Mouse (Mus musculus): ENCODE measurements around the gene Tomm5. TPM values are rescaled to one million over a fixed set of nuclear protein-coding genes. Genes with fewer than 3 reads are reported as not detected.
"Not testable (repeated sequence)": the region's sequence is repeated elsewhere in the genome, so short reads cannot be mapped to it uniquely, and the experiment has no call there.

Tomm5 gene
- polyA plus RNA-seq, 1 experiment from 2014 or later: 411 TPM

DNA sequence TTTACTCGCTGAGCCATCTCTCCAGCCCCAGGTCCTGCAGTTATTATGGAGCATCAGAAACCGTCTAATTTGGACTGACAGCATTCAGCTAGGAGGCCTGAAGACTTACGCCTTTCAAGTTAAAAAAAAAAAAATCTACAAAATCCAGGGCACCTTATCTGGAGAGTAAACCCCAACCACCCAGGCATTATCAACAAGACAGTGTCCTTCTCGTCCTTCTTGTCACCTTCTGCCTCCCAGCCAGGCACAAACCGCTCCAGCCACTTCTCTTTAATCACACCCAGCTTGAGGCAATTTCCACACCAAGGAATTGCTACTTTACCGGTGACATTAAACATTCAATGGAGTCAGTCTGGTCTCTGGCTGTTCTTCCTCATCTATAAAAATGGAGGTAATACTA, 34.4 kb downstream of the Tomm5 start:
- Histone ChIP-seq H3K27me3 (replicated peaks; ENCODE audit: control insufficient read depth, insufficient read depth, low read length) (no peaks in the 10 kb centered on the region), H3K27ac (ENCODE audit: low read length) (no peak overlapping the region), H3K4me2 (ENCODE audit: low read depth, low read length) (no peak overlapping the region), H3K36me3 (ENCODE audit: control insufficient read depth, insufficient read depth, low read length) (no peaks in the 10 kb centered on the region), H3K9ac (ENCODE audit: low read depth, low read length) (no peak overlapping the region), H3K4me1 (ENCODE audit: control insufficient read depth, insufficient read depth, low read length) (peaks cover 4% of the 10 kb centered on the region; the same call in 1 of the 2 replicates), H3K4me3 (ENCODE audit: low read length) (no peak overlapping the region), H3K9me3 (ENCODE audit: control insufficient read depth, low read length) (no peaks in the 10 kb centered on the region)
- 76% methylated on average over 6 of the region's 6 CpGs for WGBS
- no peak for ATAC-seq

DNA sequence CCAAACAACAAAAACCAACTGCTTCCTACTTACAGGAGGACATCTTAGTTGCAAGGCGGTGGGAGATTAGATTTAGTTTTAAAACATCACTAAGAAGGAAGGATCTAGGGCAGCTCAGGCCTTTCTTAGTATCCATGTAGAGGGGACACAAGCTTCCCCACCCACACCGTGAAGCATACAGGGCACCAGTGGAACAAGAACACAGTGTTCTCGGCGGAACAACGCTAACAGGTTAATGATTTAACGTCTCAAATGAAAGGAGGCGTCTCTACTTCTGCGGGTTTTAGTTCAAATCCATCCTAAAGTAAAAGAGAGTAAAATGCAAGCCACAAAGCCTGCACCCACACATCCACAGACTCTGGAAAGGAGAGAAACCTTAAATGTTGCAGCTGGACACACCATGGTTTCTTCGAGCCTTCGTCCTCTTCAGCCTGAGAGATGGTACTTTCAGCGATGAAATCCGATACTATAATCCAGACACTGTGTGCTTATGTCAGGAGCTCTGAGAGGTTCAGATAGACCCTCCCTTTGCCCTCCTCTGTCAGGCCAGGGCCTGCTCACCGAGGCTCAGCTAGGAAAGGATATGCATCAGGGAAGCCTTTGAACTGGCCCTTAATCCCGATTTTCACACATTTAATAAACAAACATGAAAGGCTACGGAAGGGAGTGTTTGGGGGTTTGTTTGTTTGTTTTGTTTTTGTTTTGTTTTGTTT, 35.5 kb downstream of the Tomm5 start:
- 58% methylated on average over 15 of the region's 15 CpGs for WGBS

DNA sequence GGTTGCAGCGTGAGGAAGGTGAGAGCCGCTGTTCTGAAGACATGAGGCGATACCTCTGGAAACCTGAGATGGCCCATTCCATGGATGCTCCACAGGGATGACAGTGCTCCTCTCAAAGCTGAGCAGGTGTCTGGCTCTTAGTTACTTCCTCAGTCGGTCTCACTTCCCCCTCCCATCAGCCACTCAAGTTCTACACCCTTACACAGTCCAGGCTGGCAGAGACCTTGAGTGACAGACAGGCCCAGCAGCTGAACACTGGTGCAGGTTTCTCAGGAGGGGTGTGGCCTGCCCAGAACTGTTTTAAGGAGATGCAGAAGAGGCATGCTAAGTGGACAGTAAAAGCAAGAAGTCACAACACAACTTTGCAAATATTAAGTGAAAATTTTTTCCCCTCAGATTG, 40.2 kb downstream of the Tomm5 start:
- Histone ChIP-seq H3K4me1 (ENCODE audit: control insufficient read depth, insufficient read depth, low read length) (peaks cover 4% of the 10 kb centered on the region; the same call in 1 of the 2 replicates), H3K4me3 (ENCODE audit: low read length) (no peak overlapping the region), H3K9me3 (ENCODE audit: control insufficient read depth, low read length) (no peaks in the 10 kb centered on the region), H3K27ac (ENCODE audit: low read length) (no peak overlapping the region), H3K36me3 (ENCODE audit: control insufficient read depth, insufficient read depth, low read length) (no peaks in the 10 kb centered on the region), H3K27me3 (replicated peaks; ENCODE audit: control insufficient read depth, insufficient read depth, low read length) (no peaks in the 10 kb centered on the region), H3K9ac (ENCODE audit: low read depth, low read length) (no peak overlapping the region), H3K4me2 (ENCODE audit: low read depth, low read length) (no peak overlapping the region)
- 82% methylated on average over 4 of the region's 4 CpGs for WGBS
- no peak for ATAC-seq

More for the DNA sequence above, 35.5 kb downstream of the Tomm5 start:
- no peak for ATAC-seq
- Histone ChIP-seq H3K4me1 (ENCODE audit: control insufficient read depth, insufficient read depth, low read length) (peaks cover 4% of the 10 kb centered on the region; the same call in 1 of the 2 replicates), H3K4me2 (ENCODE audit: low read depth, low read length) (no peak overlapping the region), H3K4me3 (ENCODE audit: low read length) (no peak overlapping the region), H3K9ac (ENCODE audit: low read depth, low read length) (no peak overlapping the region), H3K9me3 (ENCODE audit: control insufficient read depth, low read length) (no peaks in the 10 kb centered on the region), H3K36me3 (ENCODE audit: control insufficient read depth, insufficient read depth, low read length) (no peaks in the 10 kb centered on the region), H3K27ac (ENCODE audit: low read length) (no peak overlapping the region), H3K27me3 (replicated peaks; ENCODE audit: control insufficient read depth, insufficient read depth, low read length) (no peaks in the 10 kb centered on the region)

DNA sequence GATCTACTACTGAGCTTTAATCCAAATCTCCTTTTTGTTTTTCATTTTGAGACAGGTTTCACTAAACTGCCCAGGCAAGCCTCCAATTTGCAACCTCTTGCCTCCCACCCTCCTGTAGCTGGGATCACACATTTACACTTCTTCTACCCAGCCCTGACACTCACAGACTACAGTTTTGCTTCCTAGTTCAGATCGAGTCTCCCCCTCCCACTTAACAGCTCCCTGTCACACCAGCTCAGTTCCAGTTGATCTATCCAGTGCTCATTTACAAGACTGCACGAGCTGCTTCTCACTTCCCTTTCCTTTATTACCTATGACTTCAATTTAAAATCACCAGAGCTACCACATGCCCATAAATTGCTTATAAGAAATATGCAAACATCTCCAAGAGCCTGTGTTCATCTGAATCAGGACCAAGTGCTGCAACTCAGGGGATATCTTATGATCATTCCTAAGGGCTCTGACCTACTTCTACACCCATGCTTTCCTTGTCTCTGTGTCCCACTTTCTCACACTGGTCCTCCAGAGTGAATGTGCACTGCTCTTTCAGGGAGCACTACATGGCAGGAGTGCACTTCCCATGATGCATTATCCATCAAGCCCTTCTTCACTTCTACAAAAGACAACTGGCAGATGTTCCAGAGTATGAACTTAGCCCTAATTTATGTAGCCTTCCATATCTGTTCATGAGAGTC, 41.7 kb downstream of the Tomm5 start:
- Histone ChIP-seq H3K36me3 (ENCODE audit: control insufficient read depth, insufficient read depth, low read length) (no peaks in the 10 kb centered on the region), H3K4me1 (ENCODE audit: control insufficient read depth, insufficient read depth, low read length) (no peaks in the 10 kb centered on the region), H3K27ac (ENCODE audit: low read length) (no peak overlapping the region), H3K27me3 (replicated peaks; ENCODE audit: control insufficient read depth, insufficient read depth, low read length) (no peaks in the 10 kb centered on the region), H3K4me2 (ENCODE audit: low read depth, low read length) (no peak overlapping the region), H3K9me3 (ENCODE audit: control insufficient read depth, low read length) (no peaks in the 10 kb centered on the region), H3K4me3 (ENCODE audit: low read length) (no peak overlapping the region), H3K9ac (ENCODE audit: low read depth, low read length) (no peak overlapping the region)
- ATAC-seq: no peak
- 56% methylated on average over 2 of the region's 2 CpGs for WGBS

DNA sequence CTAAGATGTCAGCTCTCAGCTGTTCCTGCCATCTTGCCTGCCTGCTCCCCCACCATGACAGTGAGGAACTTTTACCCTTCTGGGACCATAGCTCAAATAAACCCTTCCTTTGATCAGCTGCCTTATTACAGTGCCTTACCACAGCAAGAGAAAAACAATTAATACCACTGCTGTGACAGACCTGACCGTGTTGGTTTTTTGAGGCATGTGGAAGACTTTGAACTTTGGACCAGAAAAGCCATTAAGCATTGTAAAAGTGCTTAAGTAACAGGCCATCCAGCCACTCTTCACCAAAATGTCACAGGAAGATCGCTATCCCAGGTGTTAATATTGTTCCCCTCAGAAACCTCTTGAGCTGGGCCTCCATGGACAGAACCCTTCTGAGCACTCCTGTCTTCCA, 43.3 kb downstream of the Tomm5 start:
- Histone ChIP-seq H3K27me3 (replicated peaks; ENCODE audit: control insufficient read depth, insufficient read depth, low read length) (no peaks in the 10 kb centered on the region), H3K9me3 (ENCODE audit: control insufficient read depth, low read length) (no peaks in the 10 kb centered on the region), H3K9ac (ENCODE audit: low read depth, low read length) (no peak overlapping the region), H3K4me2 (ENCODE audit: low read depth, low read length) (no peak overlapping the region), H3K4me3 (ENCODE audit: low read length) (no peak overlapping the region), H3K27ac (ENCODE audit: low read length) (no peak overlapping the region; the same call in 1 of the 2 replicates), H3K4me1 (ENCODE audit: control insufficient read depth, insufficient read depth, low read length) (no peaks in the 10 kb centered on the region), H3K36me3 (ENCODE audit: control insufficient read depth, insufficient read depth, low read length) (peaks cover 2% of the 10 kb centered on the region; the same call in 1 of the 2 replicates)
- ATAC-seq: peak; percentile 67
- 57% methylated on average over 2 of the region's 2 CpGs for WGBS

DNA sequence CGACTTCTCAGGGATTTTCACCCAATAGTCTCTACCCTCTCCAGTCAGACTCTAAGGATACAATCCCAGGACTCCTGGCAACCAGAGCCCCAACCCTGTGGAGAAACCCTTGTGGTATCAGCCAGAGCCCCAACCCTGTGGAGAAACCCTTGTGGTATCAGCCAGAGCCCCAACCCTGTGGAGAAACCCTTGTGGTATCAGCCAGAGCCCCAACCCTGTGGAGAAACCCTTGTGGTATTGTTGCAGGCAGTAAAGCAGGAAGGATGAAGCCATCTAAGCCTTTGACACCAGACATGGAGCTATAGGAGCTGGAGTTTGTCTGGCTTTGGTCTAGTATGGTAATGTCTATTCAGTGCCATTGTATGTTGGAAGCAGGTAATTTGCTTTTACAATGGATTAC, 44.1 kb downstream of the Tomm5 start:
- H3K27me3 ChIP-seq (replicated peaks; ENCODE audit: control insufficient read depth, insufficient read depth, low read length); H3K9me3 ChIP-seq (ENCODE audit: control insufficient read depth, low read length); H3K36me3 ChIP-seq (ENCODE audit: control insufficient read depth, insufficient read depth, low read length); H3K4me3 ChIP-seq (ENCODE audit: low read length); H3K9ac ChIP-seq (ENCODE audit: low read depth, low read length); H3K4me2 ChIP-seq (ENCODE audit: low read depth, low read length); H3K4me1 ChIP-seq (ENCODE audit: control insufficient read depth, insufficient read depth, low read length); H3K27ac ChIP-seq (ENCODE audit: low read length): not testable (repeated sequence)
- 0 out of 2 replicates have a peak, but pooled peaks have one; percentile 8 for ATAC-seq
- 89% methylated on average over 1 of the region's 1 CpGs for WGBS

DNA sequence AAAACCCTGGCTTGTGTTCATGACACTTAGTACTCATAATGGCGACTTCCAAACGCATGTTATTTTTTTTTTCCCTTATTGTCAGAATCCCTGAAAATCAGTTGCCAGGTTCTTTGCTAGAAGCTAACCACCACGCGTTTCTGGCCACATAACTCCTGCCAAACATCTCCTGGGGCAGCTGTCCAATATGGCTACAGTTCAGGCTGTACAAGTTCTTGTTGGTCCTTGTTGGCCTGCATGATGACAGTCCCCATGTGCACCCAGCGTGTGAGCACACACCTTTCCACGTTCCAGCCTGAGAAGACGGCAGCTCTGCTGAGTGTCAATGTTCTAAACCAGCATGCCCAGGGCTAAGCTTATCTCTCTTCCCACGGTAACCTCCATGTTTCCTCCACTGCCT, 52.5 kb downstream of the Tomm5 start:
- WGBS: 87% methylated on average over 8 of the region's 8 CpGs
- Histone ChIP-seq H3K27me3 (replicated peaks; ENCODE audit: control insufficient read depth, insufficient read depth, low read length) (no peaks in the 10 kb centered on the region), H3K9me3 (ENCODE audit: control insufficient read depth, low read length) (no peaks in the 10 kb centered on the region), H3K4me2 (ENCODE audit: low read depth, low read length) (no peak overlapping the region), H3K4me1 (ENCODE audit: control insufficient read depth, insufficient read depth, low read length) (no peaks in the 10 kb centered on the region), H3K4me3 (ENCODE audit: low read length) (no peak overlapping the region), H3K36me3 (ENCODE audit: control insufficient read depth, insufficient read depth, low read length) (peaks cover 3% of the 10 kb centered on the region; the same call in 1 of the 2 replicates), H3K9ac (ENCODE audit: low read depth, low read length) (no peak overlapping the region), H3K27ac (ENCODE audit: low read length) (no peak overlapping the region)
- ATAC-seq: no peak

Other genes starting within 250 kb of the Tomm5 start
- gene Grhpr, start 126.7 kb downstream of the Tomm5 start, polyA plus RNA-seq (2015; fragmentation: Nextera tagmentation; extraction: Ambion mirVana): 142 and 153 TPM in 2 replicates
- 12.8 and 13.8 TPM in 2 replicates for gene Zbtb5, start 95.7 kb downstream of the Tomm5 start, polyA plus RNA-seq (2015; fragmentation: Nextera tagmentation; extraction: Ambion mirVana)
- 31.1 and 34.1 TPM in 2 replicates for gene Polr1e, start 89.5 kb downstream of the Tomm5 start, polyA plus RNA-seq (2015; fragmentation: Nextera tagmentation; extraction: Ambion mirVana)
- 7.9 and 8.2 TPM in 2 replicates for gene Fbxo10, start 23.5 kb downstream of the Tomm5 start, polyA plus RNA-seq (2015; fragmentation: Nextera tagmentation; extraction: Ambion mirVana)
- 0.39 and 0.48 TPM in 2 replicates for gene Frmpd1, start 76.8 kb upstream of the Tomm5 start, polyA plus RNA-seq (2015; fragmentation: Nextera tagmentation; extraction: Ambion mirVana)
- 13.0 and 15.5 TPM in 2 replicates for gene Trmt10b, start 189.0 kb upstream of the Tomm5 start, polyA plus RNA-seq (2015; fragmentation: Nextera tagmentation; extraction: Ambion mirVana)
- 6.4 and 7.4 TPM in 2 replicates for gene Dcaf10, start 234.0 kb upstream of the Tomm5 start, polyA plus RNA-seq (2015; fragmentation: Nextera tagmentation; extraction: Ambion mirVana)
- 77.1 and 82.7 TPM in 2 replicates for gene Exosc3, start 234.6 kb upstream of the Tomm5 start, polyA plus RNA-seq (2015; fragmentation: Nextera tagmentation; extraction: Ambion mirVana)